Mouse (Mus musculus): Measurements from ENCODE around the gene Ccdc71l.

Ccdc71l gene

DNA sequence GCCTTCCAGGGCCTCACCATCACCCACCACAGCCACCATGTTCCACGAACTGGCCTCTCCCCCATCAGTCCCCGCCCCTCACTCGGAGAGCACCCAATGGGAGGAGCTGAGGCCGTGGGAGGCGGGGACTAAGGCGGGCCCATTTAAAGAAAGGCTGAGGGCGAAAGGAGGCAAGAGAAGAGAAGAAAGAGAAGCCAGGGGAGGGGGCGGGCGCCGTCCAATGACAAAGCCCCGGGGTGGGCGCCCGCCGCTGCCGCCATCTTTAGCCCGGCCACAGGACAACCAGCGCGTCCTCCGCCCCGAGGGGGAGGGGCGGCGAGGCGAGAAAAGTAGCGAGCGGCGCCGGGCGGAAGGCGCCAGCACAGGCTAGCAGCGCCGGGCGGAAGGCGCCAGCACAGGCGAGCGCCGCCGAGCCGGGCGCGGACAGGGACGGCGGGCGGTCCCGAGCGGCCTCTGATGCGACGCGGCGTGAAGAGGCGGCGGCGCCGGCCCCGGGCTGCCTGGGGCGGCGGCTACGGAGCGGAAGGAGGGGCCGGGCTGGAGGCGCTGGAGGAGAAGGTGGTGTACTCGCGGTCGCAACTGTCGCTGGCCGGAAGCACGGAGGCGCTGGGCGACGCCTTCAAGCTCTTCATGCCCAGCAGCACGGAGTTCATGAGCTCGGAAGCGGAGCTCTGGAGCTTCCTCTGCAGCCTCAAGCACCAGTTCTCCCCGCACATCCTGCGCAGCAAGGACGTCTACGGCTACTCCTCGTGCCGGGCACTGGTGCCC, at the start of gene Ccdc71l:
TSS of gene Ccdc71l (plus strand) at position 177 of the 768 bp plus-strand sequence.
- peak; percentile 93 for DNase-seq

GRCm38 (mm10) chr12:32339078-32339477, 39.4 kb upstream of the Ccdc71l start:
- peak; percentile 1 for DNase-seq

- DNase-seq: no peak
These were observed 35.0 kb upstream of the Ccdc71l start for GRCm38 (mm10) chr12:32343487-32343886.

DNA sequence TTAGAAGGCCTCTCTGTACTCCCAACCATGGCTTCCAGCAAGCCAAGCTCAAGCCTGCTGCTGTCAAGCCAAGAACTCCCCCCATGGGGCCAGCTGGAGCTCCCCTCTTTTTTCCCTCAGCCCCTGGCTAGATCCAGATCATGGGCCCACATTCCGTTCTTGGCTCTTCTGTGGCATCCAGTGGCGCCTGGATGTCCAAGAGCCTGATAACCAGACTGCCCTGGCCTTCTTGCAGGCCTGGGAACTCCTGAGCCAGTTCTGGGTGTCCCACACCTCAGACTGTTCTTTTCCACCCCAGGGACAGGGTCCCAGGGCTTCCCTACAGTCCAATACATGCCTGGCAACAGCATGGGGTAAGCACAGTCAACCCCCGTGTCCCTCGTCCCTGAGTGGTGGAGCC, 32.4 kb upstream of the Ccdc71l start:
- no peak for DNase-seq

DNA sequence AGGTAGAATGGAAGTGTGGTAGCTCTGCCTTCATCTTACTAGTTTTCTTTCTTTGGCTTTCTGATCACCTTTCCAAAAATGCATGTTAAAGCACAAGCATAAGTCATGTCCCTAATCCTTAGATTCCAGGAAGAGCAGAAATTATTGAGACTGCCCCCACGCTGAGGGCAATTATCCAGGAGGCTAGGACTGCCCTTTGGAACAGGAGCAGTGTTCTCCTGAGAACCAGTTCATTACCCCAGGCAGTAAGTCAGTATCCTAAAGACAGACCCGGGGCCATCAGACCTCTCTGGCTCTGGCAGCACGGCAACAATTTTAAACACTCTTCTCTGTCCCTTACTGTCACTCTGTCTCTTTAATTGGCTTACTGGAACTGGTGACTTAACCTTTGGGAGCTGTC, 30.0 kb upstream of the Ccdc71l start:
- no peak for DNase-seq

DNA sequence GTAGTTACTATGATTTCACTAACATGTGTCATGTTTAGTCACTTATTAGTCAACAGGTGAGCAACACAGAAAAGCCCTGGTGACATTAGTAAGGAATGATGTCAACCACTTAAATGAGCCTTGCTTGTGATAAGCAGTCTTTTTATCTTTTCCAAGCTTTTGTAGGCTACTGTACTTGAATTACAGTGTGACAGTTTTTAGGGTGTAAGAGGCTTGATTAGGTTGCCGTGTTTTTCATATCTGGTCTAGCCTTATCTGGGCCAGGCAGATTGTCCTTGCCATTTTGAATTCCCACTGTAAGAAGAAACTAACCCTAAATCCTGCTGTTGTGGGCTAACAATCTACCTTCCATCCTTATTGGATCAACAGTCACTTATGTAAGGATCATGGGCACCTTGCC, 26.6 kb upstream of the Ccdc71l start:
- DNase-seq: no peak

DNA sequence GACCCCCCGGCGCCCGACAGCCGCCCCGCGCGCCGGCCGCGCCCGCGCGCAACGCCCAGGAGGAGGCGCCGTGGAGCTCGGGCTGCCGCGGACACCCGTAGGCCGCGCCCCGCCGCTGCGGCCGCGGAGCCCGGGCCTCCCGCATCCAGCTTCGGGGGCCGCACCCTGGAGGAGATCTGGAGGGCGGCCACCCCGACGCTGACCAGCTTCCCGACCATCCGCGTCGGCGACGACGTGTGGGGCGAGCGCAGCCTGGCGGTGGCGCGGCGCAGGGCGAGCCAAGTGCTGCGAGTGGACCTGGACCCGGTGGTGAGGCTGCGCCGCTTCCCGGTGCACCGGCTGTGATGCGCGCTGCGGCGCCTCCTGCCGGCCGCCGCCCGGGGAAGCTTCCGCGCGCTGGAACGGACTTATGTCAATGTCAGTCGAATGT, 807 bp downstream of the Ccdc71l start:
- peak; percentile 88 for DNase-seq

- no peak for DNase-seq
These were observed 1.2 kb downstream of the Ccdc71l start for GRCm38 (mm10) chr12:32379731-32380130.

- DNase-seq: no peak
These were observed 2.0 kb downstream of the Ccdc71l start for GRCm38 (mm10) chr12:32380457-32380856.

- DNase-seq: no peak
These were observed 2.5 kb downstream of the Ccdc71l start for GRCm38 (mm10) chr12:32381011-32381410.

GRCm38 (mm10) chr12:32419537-32419936, 41.0 kb downstream of the Ccdc71l start:
- DNase-seq: no peak

DNA sequence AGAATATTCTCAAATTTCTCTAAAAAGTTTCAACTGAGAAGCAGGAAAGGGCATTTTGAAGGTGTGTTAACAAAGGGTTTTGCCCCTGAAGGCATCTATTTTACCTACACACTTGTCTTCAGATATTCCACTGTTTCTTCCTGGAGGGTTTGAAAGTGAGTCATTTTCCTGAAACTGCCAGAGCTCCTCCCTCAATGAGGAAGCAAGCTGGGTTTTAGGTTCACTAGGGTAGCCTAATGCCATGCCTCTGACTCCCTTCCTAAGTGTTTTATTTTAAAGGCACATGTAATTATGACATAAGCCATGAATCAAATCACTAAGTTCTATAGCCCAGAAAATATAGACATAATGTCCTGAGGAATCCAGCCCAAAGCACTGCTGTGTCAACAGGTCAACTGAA, 49.3 kb downstream of the Ccdc71l start:
- no peak for DNase-seq

DNA sequence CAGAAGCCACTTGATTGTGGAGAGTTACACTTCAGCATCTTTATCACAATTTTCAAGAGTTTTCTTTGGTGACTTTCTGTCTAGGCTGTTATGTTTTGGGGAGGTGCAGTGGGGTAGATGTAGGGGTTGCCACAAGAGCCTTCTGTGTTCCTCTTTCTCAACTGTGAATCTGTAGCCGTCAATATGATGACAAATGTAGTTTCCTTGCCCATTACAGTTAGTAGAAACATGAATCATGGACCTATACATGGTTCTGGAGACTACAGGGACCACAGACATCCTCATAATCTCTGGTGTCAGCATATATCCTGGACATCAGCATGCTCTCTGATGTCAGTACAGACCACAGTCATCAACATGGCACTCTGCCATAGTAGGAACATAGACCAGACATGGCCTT, 52.5 kb downstream of the Ccdc71l start:
- no peak for DNase-seq

Data from embryo, embryonic 11 days (tissue).